Mouse (Mus musculus) E14TG2a.4 (cell line): Measurements from ENCODE around the gene Fahd1.

ENCODE experiments used
- CTCF ChIP-seq: conservative IDR thresholded peaks from 2 replicates; pipeline ENCODE4 v1.5.1; 2014; ENCODE audit warnings: low read length
- NANOG ChIP-seq: IDR thresholded peaks from 2 replicates; pipeline ENCODE4 v1.6.1; 2014; ENCODE audit warnings: borderline replicate concordance, low read length, mixed read lengths
- POU5F1 ChIP-seq: IDR thresholded peaks from 2 replicates; pipeline ENCODE4 v1.6.1; 2014; ENCODE audit warnings: low read length, borderline replicate concordance

DNA sequence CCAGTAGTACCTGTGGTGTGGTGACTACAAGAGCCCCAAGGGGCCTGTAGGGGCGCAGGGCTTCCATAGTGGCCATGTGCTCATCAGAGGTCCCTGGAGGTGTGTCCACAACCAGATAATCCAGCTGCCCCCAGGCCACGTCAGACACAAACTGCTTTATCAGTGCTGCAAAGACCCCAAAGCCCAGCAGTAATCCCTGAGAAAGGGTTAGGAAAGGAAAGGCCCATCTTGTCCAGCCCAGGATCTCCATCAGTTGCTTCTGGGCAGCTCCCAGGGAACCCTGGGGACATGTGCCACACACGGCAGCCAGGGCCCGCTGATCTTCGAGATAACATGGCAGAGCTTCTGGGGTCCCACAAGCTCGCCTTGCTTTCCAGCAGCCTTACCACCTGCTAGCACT, 34.2 kb upstream of the Fahd1 start:
- TF ChIP-seq CTCF (no peak), POU5F1 (no peak), NANOG (no peak)
